Mouse (Mus musculus) bone marrow, adult 2 months (tissue): ENCODE data around the gene Hoxb1.

Experiments used
- CTCF ChIP-seq: fragments of 200-500 bp; IDR thresholded peaks from 2 replicates; pipeline ENCODE4 v1.5.1; 2011; ENCODE audit warnings: low read length, control low read depth; ENCODE audit not compliant: control insufficient read depth, insufficient read depth
- POLR2A ChIP-seq: fragments of 200-500 bp; IDR thresholded peaks from 2 replicates; pipeline ENCODE4 v1.6.1; 2011; ENCODE audit warnings: low read depth, mild to moderate bottlenecking, control low read depth, low read length, borderline replicate concordance; ENCODE audit not compliant: control insufficient read depth

DNA sequence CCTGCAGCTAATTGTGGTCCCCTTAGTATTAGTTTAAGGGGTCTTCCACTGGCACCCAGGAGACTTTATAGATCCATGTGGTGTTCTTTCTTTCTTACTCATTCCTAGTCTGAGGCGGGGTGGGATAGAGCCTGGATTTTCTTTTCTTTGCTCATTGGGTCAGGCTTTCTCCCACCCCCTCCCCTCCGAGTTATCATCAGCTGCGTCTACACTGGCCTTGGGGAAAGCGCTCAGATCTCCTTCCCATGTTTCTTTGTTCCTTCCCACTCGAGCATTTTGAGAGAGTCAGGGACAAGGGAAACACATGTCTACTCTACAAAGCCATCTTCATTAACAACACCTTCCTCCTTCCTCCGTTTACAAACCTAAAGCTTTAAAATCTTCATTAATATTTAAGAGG, 28.5 kb upstream of the Hoxb1 start:
- TF ChIP-seq CTCF (no peak), POLR2A (no peak)
